Mouse (Mus musculus): ENCODE data around the gene Adam23. TPM values are rescaled to one million over a fixed set of nuclear protein-coding genes. Genes with fewer than 3 reads are reported as not detected.
A peak's percentile ranks its signal among the peaks of the same experiment; 100 is the strongest.

Adam23 gene
- polyA plus RNA-seq, 1 experiment from 2014 or later: 3.0 TPM

DNA sequence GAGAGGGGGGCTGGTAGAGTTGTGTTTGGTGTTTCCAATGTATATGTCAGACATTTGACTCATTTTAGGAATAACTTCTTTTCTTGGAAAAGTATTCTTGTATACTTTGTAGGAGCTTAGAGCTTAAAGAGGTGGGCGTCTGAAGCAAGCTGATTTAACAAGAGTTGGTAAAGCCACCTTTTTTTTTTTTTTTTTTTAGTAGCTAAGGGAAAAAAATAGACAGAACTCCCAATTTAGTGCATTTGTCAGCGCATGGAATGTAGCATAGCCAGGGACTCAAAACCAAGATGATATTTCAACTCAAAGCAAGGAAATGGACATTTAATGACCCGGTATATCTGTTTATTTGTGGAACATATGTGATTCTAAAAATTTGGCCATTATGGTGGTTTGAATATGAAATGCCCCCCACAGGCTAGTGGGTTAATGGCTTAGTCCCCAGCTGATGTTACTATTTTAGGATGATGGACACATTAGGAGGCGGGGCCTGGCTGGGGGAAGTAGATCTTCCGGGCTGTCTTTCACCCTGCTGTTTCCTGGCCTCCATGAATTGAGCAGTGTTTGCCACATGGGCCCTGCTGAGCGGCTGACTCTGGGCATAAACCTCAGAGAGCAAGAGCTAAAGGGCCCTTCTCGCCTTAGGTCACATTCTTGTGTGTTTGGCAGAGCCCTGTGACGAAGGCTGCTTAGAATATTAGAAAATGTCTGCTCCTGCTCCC is 12.3 kb downstream of the Adam23 start:
- H3K4me3 ChIP-seq (ENCODE audit: low read depth, low read length): no peak overlapping the region
- no peak overlapping the region for H3K9ac ChIP-seq (ENCODE audit: low read length)
- DNase-seq (ENCODE audit: low spot score): no peak
- 76% methylated on average over 8 of the region's 8 CpGs for WGBS
- H3K9me3 ChIP-seq (ENCODE audit: control insufficient read depth, low read length): no peaks in the 10 kb centered on the region
- no peaks in the 10 kb centered on the region for H3K36me3 ChIP-seq (ENCODE audit: control insufficient read depth, insufficient read depth, low read length)
- no peak for ATAC-seq (replicated peaks; ENCODE audit: low FRiP score, low TSS enrichment, low read depth)
- H3K27me3 ChIP-seq (replicated peaks; ENCODE audit: control insufficient read depth, insufficient read depth, low read length): no peaks in the 10 kb centered on the region
- 0 out of 2 replicates have a peak overlapping the region, but pooled peaks have one; percentile 11 for H3K27ac ChIP-seq (ENCODE audit: low read depth)
- no peaks in the 10 kb centered on the region for H3K4me1 ChIP-seq (replicated peaks; ENCODE audit: control insufficient read depth, insufficient read depth, low read length)
- H3K4me2 ChIP-seq (ENCODE audit: low read length): no peak overlapping the region

DNA sequence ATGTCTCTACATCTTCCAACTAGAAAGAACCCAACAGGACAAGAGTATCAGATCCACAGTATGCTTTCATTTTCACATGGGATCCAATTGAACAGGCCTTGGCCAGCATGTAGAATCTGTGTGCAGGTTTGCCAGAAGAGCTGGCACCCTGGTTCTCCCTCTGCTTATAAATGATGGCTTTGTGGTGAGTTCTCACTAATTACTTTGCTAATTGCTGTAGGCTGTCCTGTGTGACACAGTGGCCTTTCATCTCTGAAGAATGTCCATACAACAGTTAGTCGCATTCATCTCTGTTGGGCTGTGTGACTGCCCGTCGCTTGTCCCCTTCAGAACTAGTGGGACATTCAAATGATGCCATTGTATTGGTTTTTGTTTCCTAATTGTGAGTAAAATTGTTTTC is 13.5 kb downstream of the Adam23 start:
- H3K4me2 ChIP-seq (ENCODE audit: low read length): no peak overlapping the region
- no peak for ATAC-seq (replicated peaks; ENCODE audit: low FRiP score, low TSS enrichment, low read depth)
- no peak overlapping the region for H3K27ac ChIP-seq (ENCODE audit: low read depth)
- H3K9me3 ChIP-seq (ENCODE audit: control insufficient read depth, low read length): no peaks in the 10 kb centered on the region
- WGBS: 86% methylated on average over 3 of the region's 3 CpGs
- DNase-seq (ENCODE audit: low spot score): no peak
- H3K4me3 ChIP-seq (ENCODE audit: low read depth, low read length): no peak overlapping the region
- H3K27me3 ChIP-seq (replicated peaks; ENCODE audit: control insufficient read depth, insufficient read depth, low read length): no peaks in the 10 kb centered on the region
- H3K9ac ChIP-seq (ENCODE audit: low read length): no peak overlapping the region
- H3K4me1 ChIP-seq (replicated peaks; ENCODE audit: control insufficient read depth, insufficient read depth, low read length): no peaks in the 10 kb centered on the region
- no peaks in the 10 kb centered on the region for H3K36me3 ChIP-seq (ENCODE audit: control insufficient read depth, insufficient read depth, low read length)

DNA sequence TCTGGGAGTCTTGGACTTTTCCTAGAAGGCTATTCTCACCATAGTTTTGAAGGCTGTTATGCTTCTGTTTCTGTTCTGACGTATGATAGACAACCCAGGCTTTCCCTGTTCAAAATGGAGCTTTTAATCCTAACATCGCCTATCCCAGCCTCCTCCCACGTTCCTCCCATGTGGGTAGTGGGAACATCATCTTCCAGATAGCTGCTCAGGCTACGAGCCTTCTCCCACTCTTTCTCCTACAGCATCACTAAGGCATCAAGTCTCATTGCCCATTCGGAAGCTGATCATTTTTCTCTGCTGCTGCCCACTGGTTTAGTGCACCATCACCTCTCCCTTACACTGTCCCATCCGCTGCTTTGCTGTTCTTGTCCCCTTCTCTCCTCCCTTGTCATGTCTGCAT is 14.2 kb downstream of the Adam23 start:
- no peak overlapping the region for H3K4me3 ChIP-seq (ENCODE audit: low read depth, low read length)
- DNase-seq (ENCODE audit: low spot score) (no peak), ATAC-seq (replicated peaks; ENCODE audit: low FRiP score, low TSS enrichment, low read depth) (no peak)
- no peak overlapping the region for H3K4me2 ChIP-seq (ENCODE audit: low read length)
- H3K9me3 ChIP-seq (ENCODE audit: control insufficient read depth, low read length): no peaks in the 10 kb centered on the region
- no peaks in the 10 kb centered on the region for H3K36me3 ChIP-seq (ENCODE audit: control insufficient read depth, insufficient read depth, low read length)
- no peak overlapping the region for H3K9ac ChIP-seq (ENCODE audit: low read length)
- no peaks in the 10 kb centered on the region for H3K4me1 ChIP-seq (replicated peaks; ENCODE audit: control insufficient read depth, insufficient read depth, low read length)
- WGBS: 82% methylated on average over 6 of the region's 6 CpGs
- H3K27me3 ChIP-seq (replicated peaks; ENCODE audit: control insufficient read depth, insufficient read depth, low read length): no peaks in the 10 kb centered on the region
- no peak overlapping the region for H3K27ac ChIP-seq (ENCODE audit: low read depth)

DNA sequence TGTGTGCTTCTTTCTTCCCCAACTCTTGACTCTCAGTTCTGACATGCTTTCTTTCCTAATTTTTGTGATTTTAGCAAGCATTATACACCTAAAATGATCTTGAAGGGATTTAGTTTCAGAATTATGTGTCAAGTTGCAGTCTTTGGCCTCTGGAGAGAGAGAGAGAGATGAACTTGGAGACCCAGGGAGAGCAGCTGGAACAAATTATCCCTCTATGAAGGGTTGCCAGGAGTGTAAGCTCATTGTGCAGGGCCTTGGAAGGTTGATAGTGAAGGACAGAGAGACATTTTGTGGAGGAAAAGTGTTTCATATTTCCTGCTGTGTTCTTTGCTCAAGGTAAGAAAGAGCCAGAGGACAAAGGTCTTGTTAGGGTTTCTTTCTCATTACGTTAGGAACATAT is 18.8 kb downstream of the Adam23 start:
- no peak overlapping the region for H3K27ac ChIP-seq (ENCODE audit: low read depth)
- H3K4me3 ChIP-seq (ENCODE audit: low read depth, low read length): no peak overlapping the region
- ATAC-seq (replicated peaks; ENCODE audit: low FRiP score, low TSS enrichment, low read depth) (no peak), DNase-seq (ENCODE audit: low spot score) (no peak)
- H3K27me3 ChIP-seq (replicated peaks; ENCODE audit: control insufficient read depth, insufficient read depth, low read length): no peaks in the 10 kb centered on the region
- no peaks in the 10 kb centered on the region for H3K4me1 ChIP-seq (replicated peaks; ENCODE audit: control insufficient read depth, insufficient read depth, low read length)
- H3K9ac ChIP-seq (ENCODE audit: low read length): no peak overlapping the region
- 74% methylated on average over 1 of the region's 1 CpGs for WGBS
- no peak overlapping the region for H3K4me2 ChIP-seq (ENCODE audit: low read length)
- H3K9me3 ChIP-seq (ENCODE audit: control insufficient read depth, low read length): no peaks in the 10 kb centered on the region
- H3K36me3 ChIP-seq (ENCODE audit: control insufficient read depth, insufficient read depth, low read length): no peaks in the 10 kb centered on the region

DNA sequence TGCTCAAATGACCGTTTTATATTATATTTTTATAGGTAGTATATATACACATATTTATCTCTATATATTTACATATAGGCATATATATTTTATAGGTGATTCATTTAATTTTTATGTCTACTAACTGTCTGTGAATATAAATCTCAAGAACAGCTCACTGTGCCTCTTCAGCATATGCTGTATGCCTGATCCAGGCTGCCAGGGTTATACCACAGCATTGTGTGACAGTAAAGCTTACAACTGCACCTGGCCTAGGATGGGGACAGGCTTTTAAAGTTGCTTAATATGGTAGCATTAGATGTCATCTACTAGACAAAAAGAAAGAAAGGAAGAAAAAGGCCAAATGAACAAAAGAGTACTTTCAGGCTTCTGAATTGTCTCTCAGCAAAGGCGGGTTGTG is 27.6 kb downstream of the Adam23 start:
- no peaks in the 10 kb centered on the region for H3K27me3 ChIP-seq (replicated peaks; ENCODE audit: control insufficient read depth, insufficient read depth, low read length)
- H3K9ac ChIP-seq (ENCODE audit: low read length): no peak overlapping the region
- H3K9me3 ChIP-seq (ENCODE audit: control insufficient read depth, low read length): no peaks in the 10 kb centered on the region
- 63% methylated on average over 2 of the region's 2 CpGs for WGBS
- DNase-seq (ENCODE audit: low spot score) (no peak), ATAC-seq (replicated peaks; ENCODE audit: low FRiP score, low TSS enrichment, low read depth) (no peak)
- H3K4me3 ChIP-seq (ENCODE audit: low read depth, low read length): no peak overlapping the region
- H3K4me2 ChIP-seq (ENCODE audit: low read length): no peak overlapping the region
- no peaks in the 10 kb centered on the region for H3K4me1 ChIP-seq (replicated peaks; ENCODE audit: control insufficient read depth, insufficient read depth, low read length)
- no peaks in the 10 kb centered on the region for H3K36me3 ChIP-seq (ENCODE audit: control insufficient read depth, insufficient read depth, low read length)
- H3K27ac ChIP-seq (ENCODE audit: low read depth): no peak overlapping the region

DNA sequence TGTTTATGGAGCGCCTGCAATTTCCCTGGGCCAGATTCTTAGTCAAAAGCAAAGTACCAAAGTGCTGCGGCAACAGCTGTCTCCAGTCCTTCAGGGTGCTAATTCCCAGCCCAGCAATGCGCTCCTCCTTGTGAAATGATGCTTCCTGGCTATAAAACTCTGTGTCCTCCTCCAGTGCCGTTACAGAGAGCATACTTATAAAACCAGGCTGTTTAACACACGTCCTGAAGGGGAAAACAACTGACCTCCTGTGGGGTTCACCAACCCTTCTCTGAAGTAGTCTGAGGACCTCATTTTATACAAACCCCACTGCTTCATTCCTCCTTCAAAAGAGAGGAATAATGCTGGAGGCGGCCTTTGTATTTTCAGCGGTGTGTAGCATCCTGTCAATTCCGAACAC is 28.0 kb downstream of the Adam23 start:
- Histone ChIP-seq H3K27ac (ENCODE audit: low read depth) (no peak overlapping the region), H3K27me3 (replicated peaks; ENCODE audit: control insufficient read depth, insufficient read depth, low read length) (no peaks in the 10 kb centered on the region), H3K9me3 (ENCODE audit: control insufficient read depth, low read length) (no peaks in the 10 kb centered on the region), H3K36me3 (ENCODE audit: control insufficient read depth, insufficient read depth, low read length) (no peaks in the 10 kb centered on the region), H3K4me1 (replicated peaks; ENCODE audit: control insufficient read depth, insufficient read depth, low read length) (no peaks in the 10 kb centered on the region), H3K4me2 (ENCODE audit: low read length) (no peak overlapping the region), H3K4me3 (ENCODE audit: low read depth, low read length) (no peak overlapping the region), H3K9ac (ENCODE audit: low read length) (no peak overlapping the region)
- no peak for DNase-seq (ENCODE audit: low spot score)
- 40% methylated on average over 8 of the region's 8 CpGs for WGBS
- ATAC-seq (replicated peaks; ENCODE audit: low FRiP score, low TSS enrichment, low read depth): no peak

DNA sequence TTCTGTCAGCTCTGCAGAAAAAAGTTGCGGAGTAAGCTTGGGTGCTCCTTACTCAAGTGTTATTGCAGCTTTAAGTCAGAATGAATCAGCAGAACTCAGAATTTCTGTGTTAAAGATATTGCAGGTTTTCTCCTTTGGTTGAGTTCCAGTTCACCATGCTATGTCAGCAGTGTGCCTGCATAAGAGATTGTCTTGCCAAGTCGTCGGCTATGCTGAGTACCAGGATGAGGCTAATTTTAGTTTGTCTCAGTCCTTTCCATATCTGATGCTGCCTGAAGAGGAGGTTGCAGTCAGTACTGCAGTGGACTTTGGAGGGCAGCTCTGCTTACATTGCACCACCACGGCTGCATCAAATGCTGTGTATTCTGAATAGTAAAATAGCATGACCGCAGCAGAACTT is 33.3 kb downstream of the Adam23 start:
- 93% methylated on average over 5 of the region's 5 CpGs for WGBS

DNA sequence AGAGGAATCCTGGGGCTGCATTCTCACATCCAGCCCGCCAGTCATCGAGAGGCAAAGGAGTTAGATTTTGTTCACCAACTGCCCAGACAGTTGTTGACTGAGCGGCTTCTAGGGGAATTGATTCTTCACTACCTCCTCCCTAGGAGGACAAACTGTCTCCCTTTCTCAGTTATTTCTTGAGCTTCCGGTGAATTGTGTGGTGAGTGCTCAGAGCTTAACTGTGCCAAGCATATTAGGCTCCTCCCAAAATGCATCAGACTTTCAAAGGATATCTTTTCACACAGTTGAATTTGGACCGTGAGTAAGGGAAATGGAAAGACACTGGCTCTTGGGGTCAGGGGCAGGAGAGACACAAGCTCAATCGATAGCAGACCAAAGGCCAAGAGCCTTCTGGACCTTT is 39.0 kb downstream of the Adam23 start:
- Histone ChIP-seq H3K4me1 (replicated peaks; ENCODE audit: control insufficient read depth, insufficient read depth, low read length) (no peaks in the 10 kb centered on the region), H3K4me3 (ENCODE audit: low read depth, low read length) (no peak overlapping the region), H3K9ac (ENCODE audit: low read length) (no peak overlapping the region), H3K4me2 (ENCODE audit: low read length) (no peak overlapping the region), H3K9me3 (ENCODE audit: control insufficient read depth, low read length) (no peaks in the 10 kb centered on the region), H3K27ac (ENCODE audit: low read depth) (no peak overlapping the region), H3K27me3 (replicated peaks; ENCODE audit: control insufficient read depth, insufficient read depth, low read length) (no peaks in the 10 kb centered on the region), H3K36me3 (ENCODE audit: control insufficient read depth, insufficient read depth, low read length) (no peaks in the 10 kb centered on the region)
- ATAC-seq (replicated peaks; ENCODE audit: low FRiP score, low TSS enrichment, low read depth): no peak
- 93% methylated on average over 6 of the region's 6 CpGs for whole genome bisulfite sequencing
- DNase-seq (ENCODE audit: low spot score): no peak

More for the DNA sequence above, 33.3 kb downstream of the Adam23 start:
- no peak overlapping the region for H3K4me3 ChIP-seq (ENCODE audit: low read depth, low read length)
- H3K27me3 ChIP-seq (replicated peaks; ENCODE audit: control insufficient read depth, insufficient read depth, low read length): no peaks in the 10 kb centered on the region
- ATAC-seq (replicated peaks; ENCODE audit: low FRiP score, low TSS enrichment, low read depth) (no peak), DNase-seq (ENCODE audit: low spot score) (no peak)
- no peaks in the 10 kb centered on the region for H3K36me3 ChIP-seq (ENCODE audit: control insufficient read depth, insufficient read depth, low read length)
- no peak overlapping the region for H3K27ac ChIP-seq (ENCODE audit: low read depth)
- H3K9me3 ChIP-seq (ENCODE audit: control insufficient read depth, low read length): no peaks in the 10 kb centered on the region
- no peak overlapping the region for H3K9ac ChIP-seq (ENCODE audit: low read length)
- H3K4me1 ChIP-seq (replicated peaks; ENCODE audit: control insufficient read depth, insufficient read depth, low read length): no peaks in the 10 kb centered on the region
- no peak overlapping the region for H3K4me2 ChIP-seq (ENCODE audit: low read length)

DNA sequence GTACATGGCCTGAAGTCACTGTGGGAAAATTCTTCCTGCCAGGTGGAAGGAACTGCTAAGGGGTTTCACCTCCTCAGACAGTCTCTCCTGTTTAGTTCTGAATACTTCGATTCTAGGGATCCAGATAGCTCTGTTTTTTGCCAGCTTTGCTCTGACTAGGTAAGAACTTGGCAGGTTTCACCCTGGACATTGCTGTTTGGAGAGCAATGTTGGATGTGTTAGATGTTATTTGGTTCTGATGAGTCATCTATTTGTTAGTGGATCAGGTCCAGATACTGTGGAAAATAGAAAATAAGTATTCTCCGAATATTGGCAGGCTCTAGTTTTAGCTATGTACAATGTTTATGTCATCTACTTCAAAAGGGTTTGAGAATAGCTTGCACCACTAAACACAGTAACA is 41.0 kb downstream of the Adam23 start:
- Histone ChIP-seq H3K36me3 (ENCODE audit: control insufficient read depth, insufficient read depth, low read length) (no peaks in the 10 kb centered on the region), H3K4me1 (replicated peaks; ENCODE audit: control insufficient read depth, insufficient read depth, low read length) (no peaks in the 10 kb centered on the region), H3K27ac (ENCODE audit: low read depth) (no peak overlapping the region), H3K9ac (ENCODE audit: low read length) (no peak overlapping the region), H3K4me2 (ENCODE audit: low read length) (no peak overlapping the region), H3K27me3 (replicated peaks; ENCODE audit: control insufficient read depth, insufficient read depth, low read length) (no peaks in the 10 kb centered on the region), H3K9me3 (ENCODE audit: control insufficient read depth, low read length) (no peaks in the 10 kb centered on the region), H3K4me3 (ENCODE audit: low read depth, low read length) (no peak overlapping the region)
- ATAC-seq (replicated peaks; ENCODE audit: low FRiP score, low TSS enrichment, low read depth): no peak
- DNase-seq (ENCODE audit: low spot score): no peak
- 88% methylated on average over 2 of the region's 2 CpGs for WGBS
